Mouse (Mus musculus) spleen, postnatal 10 days (tissue): Measurements from ENCODE around the gene Zfp386.
A peak's percentile ranks its signal among the peaks of the same experiment; 100 is the strongest.
"Not testable (repeated sequence)": the region's sequence is repeated elsewhere in the genome, so short reads cannot be mapped to it uniquely, and the experiment has no call there.

Source experiments
- DNase-seq, 2 experiments: peaks; one replicate each; pipeline ENCODE4 v3.0.0; 2021 to 2022; ENCODE audit warnings: low spot score in 2 of 2

Gene Zfp386

DNA sequence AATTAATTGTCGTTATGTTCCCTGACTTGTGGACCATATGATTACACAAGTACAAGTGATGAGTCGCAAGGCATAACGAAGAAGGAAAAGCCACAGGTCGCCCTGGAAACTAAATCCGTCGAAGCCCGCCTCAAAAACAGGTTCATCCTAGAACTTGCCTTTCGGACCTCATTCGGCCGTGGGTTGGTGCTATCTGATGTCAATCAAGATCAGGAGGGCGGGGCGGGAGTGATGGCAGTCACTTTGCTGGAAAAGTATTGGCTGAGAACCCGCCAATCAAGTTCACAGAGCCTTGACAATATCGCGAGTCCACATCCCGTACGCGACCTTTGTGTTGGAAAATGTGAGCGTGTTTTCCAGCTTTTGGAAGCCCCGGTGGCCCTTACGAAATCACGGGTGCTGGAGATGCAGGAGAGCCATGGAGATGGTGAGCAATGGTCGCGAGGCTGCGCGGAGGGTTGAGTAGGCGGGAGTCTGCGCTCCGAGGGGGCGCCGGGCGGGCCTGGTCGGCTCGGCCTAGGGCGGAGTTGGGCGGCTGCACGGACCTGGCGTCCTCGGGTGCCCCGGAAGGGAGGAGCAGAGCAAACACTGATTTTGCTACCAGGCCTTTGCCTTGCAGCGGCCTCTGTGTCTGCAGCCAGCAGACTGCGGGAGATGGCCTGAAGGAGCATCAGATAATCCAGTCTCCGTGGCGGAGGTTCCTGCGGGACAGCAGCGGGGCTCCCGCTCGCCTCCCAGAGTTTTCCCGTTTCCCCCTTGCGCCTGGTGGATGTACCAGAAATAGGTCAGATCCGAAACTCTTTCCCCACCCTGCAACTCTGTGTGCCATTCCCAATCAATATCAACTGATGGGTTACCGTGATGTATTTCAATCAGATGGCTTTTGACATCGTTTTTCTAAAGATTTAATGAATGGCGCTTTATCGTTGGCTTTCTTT is at the start of gene Zfp386:
Gene Zfp386 (plus strand): TSS at position 285 of the 938 bp plus-strand sequence.
- peak; percentile 82 to 95 for DNase-seq

DNA sequence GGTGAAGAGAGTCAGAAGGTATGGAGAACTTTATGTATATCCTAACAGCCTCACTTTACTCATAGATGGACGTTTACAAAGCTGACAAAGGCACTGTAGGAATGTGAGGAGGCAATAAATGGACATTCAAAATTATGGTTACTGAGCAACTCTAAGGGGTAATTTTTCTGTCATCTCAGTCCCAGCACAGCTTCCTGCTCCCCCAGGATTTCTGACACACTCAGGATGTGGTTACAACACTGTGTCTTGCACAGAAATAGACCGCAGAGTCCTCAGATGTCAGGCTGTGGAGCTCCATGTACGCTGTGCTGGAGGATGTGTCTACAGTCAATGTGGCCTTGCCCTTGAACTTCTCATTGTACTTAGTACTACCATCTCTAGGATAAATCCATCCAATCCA is 47.7 kb upstream of the Zfp386 start:
- not testable (repeated sequence) for DNase-seq

DNA sequence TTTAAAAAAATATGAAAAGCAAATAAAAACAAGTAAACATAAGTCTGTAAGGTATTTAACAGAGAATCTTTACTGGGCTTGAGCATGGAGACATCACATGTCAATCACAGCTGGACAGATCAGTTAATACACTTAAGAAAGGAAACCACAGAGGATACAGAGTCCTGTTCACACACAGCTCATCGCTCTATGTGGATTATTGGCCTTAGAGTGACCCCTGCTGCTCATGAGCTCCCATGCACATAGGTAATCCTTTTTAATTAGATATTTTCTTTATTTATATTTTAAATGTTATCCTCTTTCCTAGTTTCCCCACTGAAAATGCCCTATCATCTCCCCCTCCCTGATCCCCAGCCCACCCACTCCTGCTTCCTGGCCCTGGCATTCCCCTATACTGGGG is 44.6 kb upstream of the Zfp386 start:
- DNase-seq = not testable (repeated sequence)

DNA sequence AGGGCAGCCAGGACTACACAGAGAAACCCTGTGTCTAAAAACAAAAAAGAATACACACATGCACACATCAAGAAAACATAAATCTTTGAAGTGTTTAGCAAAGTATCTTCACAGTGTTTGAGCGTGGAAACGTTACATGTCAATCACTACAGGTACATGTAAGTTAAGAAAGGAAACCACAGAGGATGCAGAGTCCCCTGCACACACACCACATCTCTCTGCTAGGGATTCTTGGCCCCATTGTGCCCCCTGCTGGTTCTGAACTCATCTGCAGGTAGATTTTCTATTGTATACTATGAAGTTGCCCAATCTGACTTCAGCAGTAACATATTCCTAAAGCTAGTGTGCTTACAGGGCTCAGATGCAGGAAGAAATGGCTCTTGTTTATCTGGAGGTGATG is 36.7 kb upstream of the Zfp386 start:
- peak in 1 of 2 experiments; percentile 38 for DNase-seq

DNA sequence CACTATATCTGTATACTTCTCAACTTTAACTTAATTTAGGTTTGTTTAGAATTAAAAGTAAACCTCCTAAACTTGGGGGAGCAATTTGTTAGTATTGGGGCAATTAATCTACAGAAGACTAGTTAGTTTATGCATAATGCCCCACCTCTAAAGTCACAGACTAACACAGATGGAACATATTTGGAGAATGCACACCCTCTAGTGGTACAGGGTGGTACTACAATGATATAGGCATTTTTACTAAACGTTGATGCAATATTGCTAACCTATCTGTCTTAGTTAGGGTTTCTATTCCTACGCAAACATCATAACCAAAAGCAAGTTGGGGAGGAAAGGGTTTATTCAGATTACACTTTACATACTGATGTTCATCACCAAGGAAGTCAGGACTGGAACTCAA is 19.4 kb upstream of the Zfp386 start:
- no peak for DNase-seq

DNA sequence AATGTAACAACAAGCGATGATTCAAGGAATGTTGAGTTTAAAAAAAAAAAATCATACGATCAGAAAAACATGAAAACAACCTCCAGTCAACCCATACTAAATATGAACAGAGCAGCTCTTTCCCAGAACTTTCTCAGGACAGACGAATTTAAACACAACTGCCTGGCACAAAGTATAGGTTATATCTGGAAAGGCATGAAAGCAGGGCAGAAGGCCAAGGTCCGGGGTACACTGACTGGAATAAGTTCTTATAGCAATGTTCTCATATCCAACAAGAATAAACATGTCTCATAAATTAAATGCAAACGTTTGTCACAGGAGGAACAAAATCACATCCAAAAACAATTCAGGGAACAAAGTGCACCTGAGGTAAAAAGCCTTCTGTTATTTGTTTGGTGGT is 12.2 kb upstream of the Zfp386 start:
- no peak for DNase-seq

DNA sequence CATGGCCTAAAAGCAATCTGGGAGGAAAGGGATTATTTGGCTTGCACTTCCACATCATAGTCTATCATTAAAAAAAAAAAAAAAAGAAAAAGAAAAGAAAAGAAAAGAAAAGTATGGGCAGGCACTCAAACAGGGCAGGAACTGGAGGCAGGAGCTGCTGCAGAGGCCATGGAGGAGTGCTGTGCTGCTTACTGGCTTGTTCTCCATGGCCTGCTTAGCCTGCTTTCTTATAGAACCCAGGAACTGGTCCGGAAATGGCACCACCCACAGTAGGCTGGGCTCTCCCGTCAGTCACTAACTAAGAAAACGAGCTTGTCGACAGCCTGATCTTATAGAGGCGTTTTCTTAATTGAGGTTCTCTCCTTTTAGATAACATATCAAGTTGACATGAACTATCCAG is 2.7 kb upstream of the Zfp386 start:
- DNase-seq = no peak

DNA sequence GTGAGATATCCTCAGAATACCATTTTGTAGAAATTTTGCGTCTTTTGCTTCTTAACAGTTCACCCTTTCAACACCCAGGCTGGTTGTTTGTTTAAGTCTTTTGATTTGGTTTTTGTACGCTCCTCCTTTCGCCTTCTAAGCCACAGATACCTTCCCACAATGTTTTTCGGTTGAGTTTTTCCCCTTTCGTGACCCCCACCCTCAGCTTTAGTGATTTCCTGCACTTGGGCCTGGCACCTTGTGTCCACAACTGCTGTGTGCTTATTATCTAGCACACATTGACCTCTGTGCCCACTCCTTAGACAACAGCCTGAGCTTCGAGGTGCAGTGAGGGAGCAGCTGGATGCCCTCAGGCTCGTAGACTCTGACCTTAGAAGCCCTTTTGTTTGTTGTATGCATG is 1.2 kb downstream of the Zfp386 start:
- no peak for DNase-seq

DNA sequence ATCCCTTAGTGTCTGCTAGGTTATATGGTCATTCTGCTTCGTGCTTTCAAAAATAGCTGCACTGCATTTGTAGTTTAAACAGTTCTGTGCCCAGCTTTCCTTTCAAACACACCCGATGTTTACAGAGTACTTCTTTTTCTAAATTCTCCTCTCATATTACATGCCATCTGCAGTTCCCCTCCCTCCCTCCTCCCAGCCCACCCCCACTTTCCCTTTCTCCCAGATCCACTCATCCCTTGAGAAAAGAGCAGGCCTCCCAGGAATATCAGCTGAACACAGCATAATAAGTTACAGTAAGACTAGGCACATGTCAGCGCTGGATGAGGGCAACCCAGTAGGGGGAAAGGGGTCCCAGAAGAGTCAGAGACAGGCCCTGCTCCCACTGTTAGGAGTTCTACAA is 1.7 kb downstream of the Zfp386 start:
- DNase-seq = no peak

DNA sequence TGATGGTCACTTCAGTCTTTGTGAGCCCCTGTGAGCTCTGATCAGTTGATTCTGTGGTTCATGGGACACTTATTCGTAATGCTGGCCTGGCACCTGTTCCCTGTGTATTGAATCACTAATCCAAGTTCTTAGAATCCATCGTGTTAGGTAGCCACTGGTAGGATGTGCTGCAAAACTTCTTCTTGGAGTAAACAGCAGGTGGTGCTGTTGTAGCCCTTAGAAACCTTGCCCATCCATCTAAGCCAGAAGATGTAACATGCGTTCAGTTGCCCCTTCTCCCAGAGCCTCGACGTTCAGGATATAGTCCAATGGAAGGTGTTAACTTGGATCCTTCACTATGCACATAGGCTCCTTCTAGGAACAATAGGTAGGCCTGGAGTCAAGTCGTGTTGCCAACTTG is 2.2 kb downstream of the Zfp386 start:
- peak in 1 of 2 experiments; percentile 26 for DNase-seq

DNA sequence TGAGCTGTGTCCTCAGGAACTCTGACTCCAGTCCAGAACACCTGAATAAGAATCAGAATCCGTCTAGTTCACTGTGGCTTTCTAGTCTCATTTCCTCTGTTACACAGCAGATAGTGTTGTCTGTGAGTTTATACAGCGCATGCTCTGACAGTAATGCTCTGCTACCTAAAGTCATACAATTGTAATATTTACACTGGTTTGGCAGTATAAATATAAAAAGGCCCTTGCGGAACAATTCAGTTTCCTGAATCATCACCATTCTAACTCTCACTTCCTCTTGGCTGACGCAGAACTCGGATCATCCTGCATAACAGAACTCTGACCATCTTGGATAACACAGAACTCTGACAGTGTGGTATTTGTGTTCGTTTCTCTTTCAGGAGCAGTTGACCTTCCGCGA is 6.8 kb downstream of the Zfp386 start:
- no peak for DNase-seq

DNA sequence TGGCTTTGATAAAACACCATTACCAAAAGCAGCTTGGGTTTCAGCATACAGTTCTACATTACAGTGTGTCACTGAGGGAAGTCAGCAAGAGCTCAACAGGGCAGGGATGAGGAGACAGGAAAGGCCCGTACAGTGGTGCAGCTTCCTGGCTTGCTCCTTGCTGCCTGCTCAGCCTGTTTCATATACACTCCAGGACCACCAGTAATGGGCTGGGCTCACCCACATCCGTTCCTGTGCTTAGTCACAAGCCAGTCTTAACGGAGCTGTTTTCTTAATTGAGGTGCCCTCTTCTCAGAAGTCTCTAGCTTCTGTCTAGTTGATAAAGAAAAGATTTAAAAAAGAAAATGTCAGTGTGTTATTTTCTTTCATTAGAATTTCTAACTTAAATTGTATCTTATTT is 8.6 kb downstream of the Zfp386 start:
- no peak for DNase-seq

DNA sequence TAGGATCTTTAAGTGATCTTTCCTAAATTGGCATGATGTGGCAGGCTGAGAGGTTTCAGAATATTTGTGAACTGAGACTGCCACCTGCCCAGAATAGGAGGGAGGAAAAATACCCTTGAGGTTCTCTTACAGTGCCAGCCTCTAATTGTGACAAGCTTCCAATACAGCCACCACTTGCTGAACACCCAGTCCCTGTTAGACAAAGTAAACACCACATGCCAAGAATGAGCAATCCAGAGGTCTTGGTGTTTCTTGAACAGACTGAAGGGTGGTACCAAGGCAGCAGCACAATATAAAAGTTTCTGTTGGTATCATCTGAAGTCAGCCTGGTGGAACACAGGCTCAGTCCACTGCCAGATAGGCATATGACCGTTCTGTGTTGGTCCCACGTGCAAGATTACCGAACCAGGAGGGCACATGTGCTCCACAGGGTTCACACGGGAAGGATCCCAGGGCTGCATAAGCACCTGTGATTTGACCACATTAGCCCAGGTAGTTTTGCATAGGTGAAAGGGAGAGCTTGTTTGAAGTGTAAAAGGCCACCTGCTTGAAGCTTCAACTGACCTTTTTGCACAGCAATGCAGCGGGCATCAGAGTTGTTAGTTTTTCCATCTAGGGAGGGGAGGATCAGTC is 14.2 kb downstream of the Zfp386 start:
- no peak for DNase-seq

DNA sequence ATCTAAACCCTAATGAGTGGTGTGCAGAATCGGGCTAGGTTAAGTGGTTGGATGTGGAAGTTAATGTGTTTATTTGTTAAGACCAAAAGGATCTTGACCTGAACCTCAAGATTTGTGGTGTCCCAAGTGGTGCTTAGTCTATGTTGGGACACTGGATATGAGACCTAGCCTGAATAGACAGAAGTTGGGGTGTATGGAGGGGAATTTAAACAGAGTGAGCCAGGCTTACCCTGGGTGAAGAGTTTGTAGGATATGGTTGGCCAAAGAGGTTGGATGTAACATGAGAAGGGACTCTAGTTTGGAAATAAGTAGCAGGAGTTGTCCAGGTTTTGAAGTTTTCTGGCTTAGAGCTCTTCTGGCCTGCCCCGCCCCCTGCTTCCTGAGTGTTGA is 14.7 kb downstream of the Zfp386 start:
- no peak for DNase-seq

DNA sequence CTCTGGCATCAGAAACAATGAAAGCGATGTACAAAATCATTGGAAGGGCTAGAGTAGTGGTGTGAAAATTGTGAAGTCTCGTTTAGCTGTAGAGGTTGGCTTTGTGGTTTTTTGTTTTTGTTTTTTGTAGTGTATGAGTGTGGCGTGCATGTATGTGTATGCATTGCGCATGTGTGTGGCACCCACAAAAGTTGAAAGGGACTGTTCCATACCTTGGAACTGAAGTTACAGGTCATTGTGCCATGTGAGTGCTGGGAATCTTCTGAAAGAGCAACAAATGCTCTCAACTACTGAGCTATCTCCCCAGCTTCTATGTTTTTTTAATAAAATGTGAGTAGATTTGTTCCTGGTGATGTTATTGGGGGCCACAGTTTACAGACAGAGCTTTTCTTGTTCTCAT is 15.5 kb downstream of the Zfp386 start:
- DNase-seq = no peak

DNA sequence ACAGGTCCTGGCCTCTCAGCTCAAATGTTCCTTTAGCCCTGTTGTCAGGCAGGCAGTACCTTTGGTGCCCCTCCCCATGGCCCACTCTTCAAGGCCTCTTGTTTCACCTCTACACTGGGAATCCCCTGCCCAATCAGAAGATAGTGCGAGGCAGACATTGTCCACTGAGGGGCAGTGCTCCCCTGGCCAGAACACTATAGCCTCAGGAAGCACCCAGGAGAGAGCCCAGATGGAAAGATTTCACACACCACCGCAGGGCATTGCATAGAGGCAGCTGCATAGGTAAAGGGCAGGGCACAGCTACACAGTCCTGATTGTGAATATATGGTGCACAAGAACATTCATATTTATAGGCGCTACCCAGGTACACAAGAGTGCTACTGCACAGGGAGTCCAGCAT is 23.5 kb downstream of the Zfp386 start:
- DNase-seq = no peak

DNA sequence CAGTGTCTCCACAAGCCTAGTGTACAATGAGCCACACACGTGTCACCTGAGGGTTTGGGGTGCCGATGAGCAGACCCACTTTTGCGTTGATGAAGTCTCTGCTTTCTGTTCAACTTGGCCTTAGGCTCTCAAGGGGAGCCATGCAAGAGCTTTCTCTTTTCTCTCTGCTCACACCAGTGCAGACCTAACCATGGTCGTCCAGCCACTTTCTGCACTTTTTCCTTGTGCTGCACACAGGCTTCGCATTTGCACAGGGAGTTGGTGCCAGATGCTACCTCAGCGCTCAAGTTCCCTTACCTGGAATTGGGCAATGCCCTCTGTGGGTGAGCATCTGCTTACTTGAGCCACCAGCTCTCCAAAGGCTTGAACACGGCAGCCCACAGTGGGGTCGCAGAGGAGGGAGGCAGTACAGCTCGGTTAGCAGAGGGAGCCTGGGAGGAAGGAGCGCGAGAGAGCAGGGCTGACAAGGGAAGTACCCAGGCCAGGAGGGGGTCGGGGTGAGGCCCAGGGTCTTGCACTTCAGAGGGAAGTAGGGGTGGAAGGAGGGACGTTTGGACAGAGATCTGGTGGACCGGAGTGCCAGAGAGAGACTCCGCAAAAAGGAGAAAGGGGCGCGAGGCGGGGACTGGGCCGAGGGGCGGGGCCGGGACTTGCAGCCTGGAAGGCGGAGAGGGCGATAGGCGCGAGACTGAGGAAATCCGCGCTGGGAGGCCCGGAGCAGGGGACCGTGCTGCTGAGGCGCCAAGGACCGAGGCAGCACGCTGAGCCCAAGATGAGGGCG is 29.7 kb downstream of the Zfp386 start, which contains the start of gene Vipr2:
Gene Vipr2 (plus strand): TSS at position 653 of the 781 bp plus-strand sequence.
- DNase-seq = peak in 1 of 2 experiments; percentile 32

DNA sequence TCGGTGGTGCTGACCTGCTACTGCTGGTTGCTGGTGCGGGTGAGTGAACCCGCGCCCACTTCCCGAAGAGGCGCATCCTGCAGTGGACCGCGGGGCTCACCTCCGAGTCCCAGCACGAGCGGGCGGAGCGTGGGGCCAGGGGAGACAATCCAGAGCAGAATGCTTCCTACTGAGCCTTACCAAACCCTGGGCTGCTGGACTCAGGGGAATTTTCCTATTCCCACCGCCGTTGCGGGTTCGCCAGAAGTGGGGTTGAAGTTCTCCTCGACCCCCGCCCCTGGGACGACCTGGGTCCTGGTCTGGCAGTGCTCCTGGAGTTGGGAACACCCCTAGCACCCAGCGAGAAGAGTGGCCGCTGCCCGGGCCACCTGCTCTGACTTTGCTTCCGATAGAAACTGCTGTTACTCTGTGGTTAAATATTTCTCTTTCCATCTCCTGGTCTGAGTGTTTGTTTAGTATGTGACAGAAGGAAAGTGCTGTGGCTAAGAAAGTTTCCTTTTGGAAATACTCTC is 30.4 kb downstream of the Zfp386 start:
- DNase-seq = no peak

DNA sequence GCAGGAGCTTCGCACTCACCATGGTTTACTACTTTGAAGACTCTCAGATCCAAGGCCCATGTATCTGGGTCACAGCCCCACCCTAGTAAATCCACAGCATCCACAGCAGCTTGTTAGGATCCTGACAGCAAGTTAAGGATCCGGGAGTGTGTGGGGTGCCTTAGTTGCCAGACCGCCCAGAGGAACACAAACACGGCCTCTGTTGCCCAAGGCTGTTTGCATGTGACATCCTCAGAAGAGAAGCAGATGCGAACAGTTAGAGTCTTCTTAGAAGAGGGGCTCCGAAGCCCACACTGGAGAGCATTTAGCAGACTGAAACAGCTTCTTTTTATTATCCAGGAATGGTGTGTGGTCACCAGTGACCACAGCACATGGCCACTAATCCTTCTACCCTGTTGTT is 35.6 kb downstream of the Zfp386 start:
- no peak for DNase-seq

DNA sequence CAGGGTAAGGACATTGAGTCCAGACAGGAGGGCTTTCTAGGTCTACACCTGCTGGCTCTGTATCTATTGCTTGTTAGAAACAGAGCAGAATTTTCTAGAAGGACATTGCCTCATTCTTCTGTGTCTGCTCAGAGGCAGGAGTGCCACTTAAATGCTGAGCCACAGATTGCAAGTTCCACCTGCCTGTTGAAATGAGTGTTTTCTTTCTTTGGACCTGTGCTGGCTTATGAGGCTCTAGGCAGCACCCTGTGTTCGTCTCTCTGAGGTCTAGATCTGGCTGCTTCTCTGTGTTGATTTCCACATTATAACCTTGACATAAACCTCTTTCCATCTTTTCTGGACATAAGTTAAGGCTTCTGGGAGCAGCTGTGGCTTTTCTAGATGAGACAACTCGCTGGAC is 36.8 kb downstream of the Zfp386 start:
- DNase-seq = no peak

DNA sequence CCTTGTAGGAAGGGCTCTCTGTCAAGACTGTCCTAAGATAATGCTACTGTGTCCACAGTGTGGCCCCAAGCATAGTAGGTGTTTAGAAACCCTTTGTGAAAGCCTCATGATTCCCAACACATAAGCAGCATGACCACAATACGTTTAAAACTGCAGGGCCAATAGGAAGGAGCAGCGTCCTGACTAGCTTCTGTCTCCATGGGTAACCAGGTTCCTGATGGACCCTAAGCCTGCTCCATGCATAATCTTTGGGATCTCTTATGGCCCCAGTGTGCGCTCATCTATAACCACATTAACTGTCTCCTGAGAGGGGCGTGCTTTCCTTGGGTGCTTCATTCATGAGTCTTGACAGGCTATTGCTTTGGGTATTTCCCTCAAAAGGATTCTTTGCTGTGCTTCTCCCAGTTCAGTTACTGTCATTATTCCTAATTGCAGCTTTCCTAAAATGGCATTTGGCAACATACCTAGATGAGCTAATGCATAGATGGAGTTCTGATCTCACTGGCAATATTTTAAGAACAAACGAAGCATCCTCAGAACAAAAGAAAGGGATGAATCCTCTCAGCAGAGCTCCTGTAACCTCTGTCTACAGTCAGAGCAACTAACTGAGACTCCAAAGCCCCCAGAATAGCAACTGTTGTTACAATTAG is 39.6 kb downstream of the Zfp386 start:
- no peak for DNase-seq

DNA sequence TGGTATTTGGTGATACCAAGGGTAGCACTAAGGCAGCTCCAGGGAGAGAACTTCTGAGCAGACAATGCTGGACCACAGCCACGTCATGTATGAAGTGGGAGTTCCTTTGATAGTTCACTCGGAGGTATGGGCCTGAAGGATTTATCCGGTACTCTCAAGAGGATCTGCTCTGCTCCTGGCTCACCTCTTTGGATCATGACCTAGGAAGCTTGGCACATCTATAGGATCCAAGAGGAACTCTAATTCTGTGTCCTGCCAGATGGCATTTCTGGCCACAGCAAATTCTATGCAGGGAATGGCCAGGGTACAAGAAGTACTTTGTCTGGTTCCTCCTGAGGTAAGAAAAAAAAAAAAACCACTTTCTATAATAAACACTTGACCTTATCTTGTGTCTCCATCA is 42.3 kb downstream of the Zfp386 start:
- no peak for DNase-seq
